Mouse (Mus musculus): ENCODE results near the gene Rnf224. TPM values are rescaled to one million over a fixed set of nuclear protein-coding genes. Genes with fewer than 3 reads are reported as not detected.

Gene Rnf224
- total RNA-seq (2015; ENCODE audit: low replicate concordance) = not detected in 2 replicates
- not detected in 2 replicates for total RNA-seq (2017; ENCODE audit: low replicate concordance)

- ATAC-seq (replicated peaks; ENCODE audit: low FRiP score, poor library complexity, severe bottlenecking) = no peak
These were observed at the start of gene Rnf224 for GRCm38 (mm10) chr2:25236614-25237013. TSS of gene Rnf224 (minus strand) at chr2:25236787.

- no peak for ATAC-seq (replicated peaks; ENCODE audit: low FRiP score, poor library complexity, severe bottlenecking)
These were observed 49.7 kb upstream of the Rnf224 start for GRCm38 (mm10) chr2:25286314-25286713.

- no peak for ATAC-seq (replicated peaks; ENCODE audit: low FRiP score, poor library complexity, severe bottlenecking)
These were observed 49.0 kb upstream of the Rnf224 start for GRCm38 (mm10) chr2:25285551-25285950.

- peak; percentile 80 for ATAC-seq (replicated peaks; ENCODE audit: low FRiP score, poor library complexity, severe bottlenecking)
These were observed 42.6 kb upstream of the Rnf224 start for GRCm38 (mm10) chr2:25278928-25279882.

- no peak for ATAC-seq (replicated peaks; ENCODE audit: low FRiP score, poor library complexity, severe bottlenecking)
These were observed 36.4 kb upstream of the Rnf224 start for GRCm38 (mm10) chr2:25273010-25273409.

GRCm38 (mm10) chr2:25272515-25272914 is 35.9 kb upstream of the Rnf224 start:
- ATAC-seq (replicated peaks; ENCODE audit: low FRiP score, poor library complexity, severe bottlenecking) = peak; percentile 17

GRCm38 (mm10) chr2:25271827-25272511 is 35.4 kb upstream of the Rnf224 start, which contains the start of the genes Ssna1 and Anapc2:
TSS of gene Ssna1 (minus strand) at chr2:25272438.
TSS of gene Anapc2 (plus strand) at chr2:25272478.
- ATAC-seq (replicated peaks; ENCODE audit: low FRiP score, poor library complexity, severe bottlenecking) = peak; percentile 89

GRCm38 (mm10) chr2:25267746-25268309 is 31.2 kb upstream of the Rnf224 start:
- no peak for ATAC-seq (replicated peaks; ENCODE audit: low FRiP score, poor library complexity, severe bottlenecking)

- no peak for ATAC-seq (replicated peaks; ENCODE audit: low FRiP score, poor library complexity, severe bottlenecking)
These were observed 30.7 kb upstream of the Rnf224 start for GRCm38 (mm10) chr2:25267241-25267640.

- ATAC-seq (replicated peaks; ENCODE audit: low FRiP score, poor library complexity, severe bottlenecking) = no peak
These were observed 30.1 kb upstream of the Rnf224 start for GRCm38 (mm10) chr2:25266720-25267119.

- ATAC-seq (replicated peaks; ENCODE audit: low FRiP score, poor library complexity, severe bottlenecking) = no peak
These were observed 29.5 kb upstream of the Rnf224 start for GRCm38 (mm10) chr2:25265897-25266656.

GRCm38 (mm10) chr2:25264851-25265250 is 28.3 kb upstream of the Rnf224 start:
- ATAC-seq (replicated peaks; ENCODE audit: low FRiP score, poor library complexity, severe bottlenecking) = no peak

GRCm38 (mm10) chr2:25264286-25264660 is 27.7 kb upstream of the Rnf224 start:
- ATAC-seq (replicated peaks; ENCODE audit: low FRiP score, poor library complexity, severe bottlenecking) = no peak

- ATAC-seq (replicated peaks; ENCODE audit: low FRiP score, poor library complexity, severe bottlenecking) = no peak
These were observed 27.2 kb upstream of the Rnf224 start for GRCm38 (mm10) chr2:25263623-25264285.

- no peak; the same call in 1 of the 2 replicates for ATAC-seq (replicated peaks; ENCODE audit: low FRiP score, poor library complexity, severe bottlenecking)
These were observed 26.4 kb upstream of the Rnf224 start for GRCm38 (mm10) chr2:25262795-25263622.

- ATAC-seq (replicated peaks; ENCODE audit: low FRiP score, poor library complexity, severe bottlenecking) = peak; percentile 96
These were observed 25.7 kb upstream of the Rnf224 start, which contains the start of gene Tprn for GRCm38 (mm10) chr2:25262291-25262767. TSS of gene Tprn (plus strand) at chr2:25262618.

GRCm38 (mm10) chr2:25261870-25262269 is 25.3 kb upstream of the Rnf224 start:
- ATAC-seq (replicated peaks; ENCODE audit: low FRiP score, poor library complexity, severe bottlenecking) = peak; percentile 12

- no peak for ATAC-seq (replicated peaks; ENCODE audit: low FRiP score, poor library complexity, severe bottlenecking)
These were observed 22.3 kb upstream of the Rnf224 start for GRCm38 (mm10) chr2:25258887-25259286.

Data from erythroblast, adult 5-6 weeks (primary cell).